Comparison of ENCODE assay signal across 32 mouse cellular contexts in the genomic region with DNA sequence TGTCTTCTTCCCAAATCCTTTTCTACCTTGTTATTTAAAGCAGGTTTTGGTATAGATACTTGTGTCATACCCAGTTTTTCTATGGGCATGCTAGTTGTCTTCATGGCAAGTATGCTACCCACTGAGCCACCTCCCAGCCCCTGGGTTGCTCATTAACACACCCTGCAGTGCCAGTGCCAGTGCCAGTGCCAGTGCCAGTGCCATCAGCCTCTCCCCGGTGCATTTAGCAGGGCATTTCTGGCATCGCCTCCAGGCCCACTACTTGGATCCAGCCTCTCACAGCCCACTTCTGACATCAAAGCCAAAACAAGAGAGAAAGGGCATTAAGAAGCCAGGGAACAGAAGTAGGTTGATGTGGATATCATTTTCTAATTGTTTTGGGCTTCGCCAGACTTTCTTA. TPM values are rescaled to one million over a fixed set of nuclear protein-coding genes. Genes with fewer than 3 reads are reported as not detected.
DNase-seq lines count a peak whose midpoint lies in the region; ATAC-seq and TF ChIP-seq lines count a peak whose summit lies in the region.
"Had no signal": no experiment of that assay in that cellular context is flagged by ENCODE, and none has a peak within 500 bp of the region (broad histone marks: within the 10 kb centered on the region; RNA-seq: fewer than 3 reads in every experiment).

No protein-coding gene starts in this region.

- ATAC-seq in heart, embryonic 13.5 days (ENCODE audit: extremely low read depth, insufficient number of reproducible peaks, low FRiP score, low TSS enrichment), result no peak
- ATAC-seq: CD4-positive, CD25-positive, alpha-beta regulatory T cell, adult 4 months; forebrain, postnatal 0 days; intestine, postnatal 0 days had no signal

- no peaks in the 10 kb centered on the region for H3K27me3 ChIP-seq in heart, embryonic 13.5 days (replicated peaks)
- H3K27me3 ChIP-seq: embryonic facial prominence, embryonic 12.5 days; hindbrain, embryonic 13.5 days; limb, embryonic 12.5 days; liver, embryonic 15.5 days; stomach, embryonic 15.5 days had no signal

- DNase-seq in gastrocnemius, postnatal 14 days, result peak; percentile 4
- DNase-seq in gastrocnemius, adult 8-10 months (ENCODE audit: low spot score in 2 of 2), result no peak
- no peak for DNase-seq in heart, adult 18-20 months
- no peak for DNase-seq in layer of hippocampus, adult 2 months (ENCODE audit: low spot score in 2 of 2)
- no peak for DNase-seq in layer of hippocampus, postnatal 25 days (ENCODE audit: extremely low spot score in 1 of 2, low spot score in 1 of 2)
- no peak for DNase-seq in urinary bladder, adult 2 months (ENCODE audit: low spot score)
- DNase-seq: adrenal gland, postnatal 25 days; embryo, embryonic 11 days; forebrain, postnatal 0 days; gastrocnemius, postnatal 10 days; kidney, postnatal 4 days; lung, embryonic 14.5 days; lung, postnatal 14 days; midbrain, embryonic 14.5 days; right cerebral cortex, postnatal 14 days had no signal

- intact Hi-C loops in gastrocnemius, postnatal 14 days (cut with DNase I; ENCODE audit: low total_unique reads), result no loop called here

- WGBS in heart, embryonic 13.5 days, result 87% methylated on average over 3 of the region's 3 CpGs

- TF ChIP-seq CTCF in layer of hippocampus, adult 2 months (conservative IDR thresholded peaks at IDR 0.05), result no peak

- H3K4me1 ChIP-seq in heart, embryonic 13.5 days, result peaks cover 76% of the 10 kb centered on the region
- H3K4me1 ChIP-seq: liver, embryonic 15.5 days had no signal

- H3K9ac ChIP-seq in heart, embryonic 13.5 days, result no peak overlapping the region
- H3K9ac ChIP-seq: embryonic facial prominence, embryonic 12.5 days; forebrain, postnatal 0 days; hindbrain, embryonic 13.5 days; limb, embryonic 12.5 days; liver, embryonic 15.5 days; lung, embryonic 14.5 days; stomach, embryonic 15.5 days had no signal

- no peak overlapping the region for H3K4me3 ChIP-seq in heart, embryonic 13.5 days
- no peak overlapping the region for H3K4me3 ChIP-seq in layer of hippocampus, adult 2 months
- H3K4me3 ChIP-seq: embryonic facial prominence, embryonic 12.5 days; hindbrain, embryonic 13.5 days; limb, embryonic 12.5 days; liver, embryonic 15.5 days; stomach, embryonic 15.5 days had no signal

- H3K4me2 ChIP-seq in heart, embryonic 13.5 days, result no peak overlapping the region
- H3K4me2 ChIP-seq: embryonic facial prominence, embryonic 12.5 days; hindbrain, embryonic 13.5 days; limb, embryonic 12.5 days; liver, embryonic 15.5 days; lung, embryonic 14.5 days; stomach, embryonic 15.5 days had no signal

- 0 out of 2 replicates have a peak overlapping the region, but pooled peaks have one; percentile 4 for H3K27ac ChIP-seq in heart, embryonic 13.5 days (replicated peaks)
- H3K27ac ChIP-seq in layer of hippocampus, adult 2 months, result peak overlapping the region; percentile 6; the same call in 1 of the 2 replicates
- H3K27ac ChIP-seq: embryonic facial prominence, embryonic 12.5 days; hindbrain, embryonic 13.5 days; limb, embryonic 12.5 days; liver, embryonic 15.5 days; stomach, embryonic 15.5 days had no signal

- no peaks in the 10 kb centered on the region for H3K9me3 ChIP-seq in heart, embryonic 13.5 days
- H3K9me3 ChIP-seq: embryonic facial prominence, embryonic 12.5 days; hindbrain, embryonic 13.5 days; limb, embryonic 12.5 days; liver, embryonic 15.5 days; stomach, embryonic 15.5 days had no signal

- no peaks in the 10 kb centered on the region for H3K36me3 ChIP-seq in heart, embryonic 13.5 days
- H3K36me3 ChIP-seq: embryonic facial prominence, embryonic 12.5 days; hindbrain, embryonic 13.5 days; limb, embryonic 12.5 days; liver, embryonic 15.5 days; stomach, embryonic 15.5 days had no signal

RNA-seq across cellular contexts. Expression of a gene that starts 14.9 kb away (rescaled TPM):
- total RNA-seq in gastrocnemius, postnatal 14 days (2021), result not detected
- total RNA-seq in gastrocnemius, adult 8-10 months (2022), result not detected
- polyA plus RNA-seq in heart, embryonic 13.5 days (2015; fragmentation: Nextera tagmentation; extraction: Ambion mirVana), result not detected in 2 replicates
- total RNA-seq in heart, adult 18-20 months (2021), result not detected
- total RNA-seq in layer of hippocampus, adult 2 months (2021), result not detected
- not detected for total RNA-seq in layer of hippocampus, postnatal 25 days (2021)
- not detected in 2 replicates for polyA plus RNA-seq in urinary bladder, adult 2 months (2012; rRNA removed)
- total RNA-seq: adrenal gland, postnatal 25 days; forebrain, postnatal 0 days; gastrocnemius, postnatal 10 days; granulocyte monocyte progenitor cell, adult 5-6 weeks; heart, postnatal 25 days; left cerebral cortex, postnatal 10 days; liver, adult 2 months; monocyte, adult 5-6 weeks had no signal
- polyA plus RNA-seq: CD4-positive, CD25-positive, alpha-beta regulatory T cell, adult 4 months; cerebellum, adult 2 months; embryonic facial prominence, embryonic 12.5 days; forebrain, embryonic 11.5 days; forebrain, postnatal 0 days; hindbrain, embryonic 13.5 days; intestine, postnatal 0 days; kidney, embryonic 16.5 days; limb, embryonic 12.5 days; liver, adult 2 months; liver, embryonic 15.5 days; lung, embryonic 14.5 days; midbrain, embryonic 14.5 days; neural tube, embryonic 14.5 days; stomach, embryonic 15.5 days had no signal
